Mouse (Mus musculus) ES-CJ7 (cell line): ENCODE data around the gene Exoc3l2.
A peak's percentile ranks its signal among the peaks of the same experiment; 100 is the strongest.
"Not testable (repeated sequence)": the region's sequence is repeated elsewhere in the genome, so short reads cannot be mapped to it uniquely, and the experiment has no call there.

Source experiments
- DNase-seq: peaks from one replicate; pipeline ENCODE4 v3.0.0; 2011; ENCODE audit warnings: low read depth, low spot score

Gene Exoc3l2

GRCm38 (mm10) chr7:19486549-19486948 lies 23.4 kb downstream of the Exoc3l2 start:
- no peak for DNase-seq

GRCm38 (mm10) chr7:19489525-19489924 lies 26.4 kb downstream of the Exoc3l2 start:
- DNase-seq = no peak

GRCm38 (mm10) chr7:19491731-19492130 lies 28.6 kb downstream of the Exoc3l2 start:
- no peak for DNase-seq

GRCm38 (mm10) chr7:19494751-19495474 lies 31.8 kb downstream of the Exoc3l2 start:
- DNase-seq = no peak

GRCm38 (mm10) chr7:19495521-19496213 lies 32.5 kb downstream of the Exoc3l2 start:
- no peak for DNase-seq

GRCm38 (mm10) chr7:19496214-19496555 lies 33.1 kb downstream of the Exoc3l2 start:
- no peak for DNase-seq

GRCm38 (mm10) chr7:19498326-19498725 lies 35.2 kb downstream of the Exoc3l2 start:
- DNase-seq = no peak

GRCm38 (mm10) chr7:19500420-19501363 lies 37.6 kb downstream of the Exoc3l2 start:
- no peak for DNase-seq

GRCm38 (mm10) chr7:19501658-19502057 lies 38.5 kb downstream of the Exoc3l2 start:
- no peak for DNase-seq

GRCm38 (mm10) chr7:19503481-19504068 lies 40.4 kb downstream of the Exoc3l2 start:
- peak; percentile 63 for DNase-seq

GRCm38 (mm10) chr7:19506326-19506725 lies 43.2 kb downstream of the Exoc3l2 start:
- DNase-seq = peak; percentile 76

- DNase-seq = peak; percentile 63
Observed at GRCm38 (mm10) chr7:19506969-19507611, 44.0 kb downstream of the Exoc3l2 start.

GRCm38 (mm10) chr7:19507612-19507981 lies 44.5 kb downstream of the Exoc3l2 start:
- no peak for DNase-seq

GRCm38 (mm10) chr7:19508150-19508923 lies 45.2 kb downstream of the Exoc3l2 start, which contains the start of the genes Bloc1s3 and Trappc6a:
Bloc1s3 (minus strand) TSS chr7:19508367.
Trappc6a (plus strand) TSS chr7:19508395.
- peak; percentile 92 for DNase-seq

GRCm38 (mm10) chr7:19508924-19509568 lies 45.9 kb downstream of the Exoc3l2 start:
- no peak for DNase-seq

GRCm38 (mm10) chr7:19509786-19510185 lies 46.7 kb downstream of the Exoc3l2 start:
- DNase-seq = peak; percentile 61

GRCm38 (mm10) chr7:19511934-19512333 lies 48.8 kb downstream of the Exoc3l2 start:
- not testable (repeated sequence) for DNase-seq

GRCm38 (mm10) chr7:19512353-19512752 lies 49.2 kb downstream of the Exoc3l2 start:
- no peak for DNase-seq

GRCm38 (mm10) chr7:19517652-19518365 lies 54.7 kb downstream of the Exoc3l2 start, which contains the start of gene Nkpd1:
Nkpd1 (plus strand) TSS chr7:19517838.
- DNase-seq = peak; percentile 42
